Mouse (Mus musculus): ENCODE results near the gene Trim14.

GRCm38 (mm10) chr4:46505361-46506057, 30.4 kb downstream of the Trim14 start:
- TF ChIP-seq CTCF (IDR thresholded peaks at IDR 0.05; ENCODE audit: insufficient read depth, low read length) (no peak), POLR2A (IDR thresholded peaks at IDR 0.05; ENCODE audit: borderline replicate concordance, extremely low read depth, low read depth, low read length) (no peak)

Measured in lung, adult 2 months (tissue).